Mouse (Mus musculus): Measurements from ENCODE around the gene Yaf2.
"Not testable (repeated sequence)": the region's sequence is repeated elsewhere in the genome, so short reads cannot be mapped to it uniquely, and the experiment has no call there.

Yaf2 gene

DNA sequence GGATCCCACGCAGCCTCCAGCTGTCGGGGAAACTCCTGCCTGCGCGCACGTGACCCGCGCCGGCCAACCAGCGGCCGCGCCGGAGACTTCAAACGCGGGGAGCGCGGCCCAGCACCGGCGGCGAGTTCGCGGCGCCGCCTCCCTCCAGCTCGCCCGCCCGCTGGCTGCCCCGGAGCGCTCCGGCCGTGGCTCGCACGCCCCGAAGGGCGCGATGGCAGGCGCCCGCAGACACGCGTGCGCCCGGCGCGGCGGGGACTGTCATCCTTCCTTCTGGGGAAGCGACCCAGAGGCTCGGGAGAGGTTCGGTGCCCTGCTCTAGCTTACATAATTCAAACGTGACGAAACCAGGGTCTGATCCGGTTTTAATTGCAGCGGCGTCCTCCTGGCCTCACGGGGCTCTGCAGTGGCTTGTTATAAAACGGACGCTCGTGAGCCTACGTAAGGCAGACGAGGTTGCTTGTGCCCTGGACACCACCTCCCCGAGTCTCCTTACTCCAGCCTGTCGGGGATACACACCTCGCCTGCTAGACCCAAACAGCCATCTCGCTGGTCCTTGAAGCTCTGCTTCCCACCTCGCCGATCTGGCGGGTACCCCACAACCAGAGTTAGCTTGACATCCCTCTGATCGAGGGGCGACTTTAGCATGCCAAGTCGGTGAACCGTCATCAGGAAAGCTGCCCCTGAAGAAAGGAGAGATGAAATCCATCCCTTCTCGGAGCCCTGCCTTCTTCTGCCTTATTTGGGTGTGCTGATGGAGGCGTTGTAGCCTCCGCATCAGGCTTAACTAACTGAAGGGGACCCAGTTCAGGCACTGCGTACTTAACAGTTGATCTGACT lies at the start of gene Yaf2:
TSS of gene Yaf2 (minus strand) at position 11 of the 837 bp plus-strand sequence.
- peak; percentile 82 for DNase-seq (ENCODE audit: low read depth)

DNA sequence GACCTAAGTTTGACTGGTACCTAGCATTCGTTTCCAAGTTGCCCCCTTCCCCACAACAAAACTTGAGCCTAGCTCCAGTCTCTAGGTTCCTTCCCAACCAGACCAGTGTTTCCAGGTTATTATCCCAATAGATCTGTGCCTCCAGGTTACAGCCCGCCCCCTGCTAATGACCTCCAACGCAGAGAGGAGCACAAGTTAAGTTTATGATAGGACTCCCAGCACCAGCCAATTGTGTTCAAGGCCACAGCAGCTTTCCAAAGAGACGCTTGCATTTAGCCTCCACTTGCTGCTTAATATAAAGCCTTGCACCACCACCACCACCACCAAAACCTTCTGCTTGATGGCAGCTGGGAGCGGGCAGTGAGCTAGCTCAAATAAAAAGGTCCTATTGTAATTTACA lies 44.6 kb upstream of the Yaf2 start:
- no peak for DNase-seq (ENCODE audit: low read depth)

DNA sequence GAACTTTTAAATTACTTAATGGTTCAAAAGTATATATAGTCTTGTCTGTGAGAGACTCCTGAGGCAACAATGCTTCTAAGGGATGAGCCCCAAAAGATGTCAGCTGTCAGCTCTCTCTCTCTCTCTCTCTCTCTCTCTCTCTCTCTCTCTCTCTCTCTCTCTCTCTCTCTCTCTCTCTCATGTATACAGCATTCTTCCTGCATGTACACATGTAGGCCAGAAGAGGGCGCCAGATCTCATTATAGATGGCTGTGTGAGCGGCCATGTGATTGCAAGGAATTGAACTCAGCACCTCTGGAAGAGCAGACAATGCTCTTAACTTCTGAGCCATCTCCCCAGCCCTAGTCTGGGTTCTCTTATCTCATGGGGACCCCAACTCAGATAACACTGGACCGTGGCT lies 42.4 kb upstream of the Yaf2 start:
- DNase-seq (ENCODE audit: low read depth): peak; percentile 78

GRCm38 (mm10) chr15:93375696-93376095 lies 39.0 kb upstream of the Yaf2 start:
- DNase-seq (ENCODE audit: low read depth): peak; percentile 51

DNA sequence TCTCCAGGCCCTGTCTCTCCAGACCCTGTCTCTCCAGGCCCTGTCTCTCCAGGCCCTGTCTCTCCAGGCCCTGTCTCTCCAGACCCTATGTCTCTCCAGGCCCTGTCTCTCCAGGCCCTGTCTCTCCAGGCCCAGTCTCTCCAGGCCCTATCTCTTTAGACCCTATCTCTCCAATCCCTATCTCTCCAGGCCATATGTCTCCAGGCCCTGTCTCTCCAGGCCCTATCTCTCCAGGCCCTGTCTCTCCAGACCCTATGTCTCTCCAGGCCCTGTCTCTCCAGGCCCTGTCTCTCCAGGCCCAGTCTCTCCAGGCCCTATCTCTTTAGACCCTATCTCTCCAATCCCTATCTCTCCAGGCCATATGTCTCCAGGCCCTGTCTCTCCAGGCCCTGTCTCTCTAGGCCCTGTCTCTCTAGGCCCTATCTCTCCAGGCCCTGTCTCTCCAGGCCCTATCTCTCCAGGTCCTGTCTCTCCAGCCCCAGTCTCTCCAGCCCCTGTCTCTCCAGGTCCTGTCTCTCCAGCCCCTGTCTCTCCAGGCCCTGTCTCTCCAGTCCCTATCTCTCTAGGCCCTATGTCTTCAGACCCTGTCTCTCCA lies 35.9 kb upstream of the Yaf2 start:
- DNase-seq (ENCODE audit: low read depth): not testable (repeated sequence)

DNA sequence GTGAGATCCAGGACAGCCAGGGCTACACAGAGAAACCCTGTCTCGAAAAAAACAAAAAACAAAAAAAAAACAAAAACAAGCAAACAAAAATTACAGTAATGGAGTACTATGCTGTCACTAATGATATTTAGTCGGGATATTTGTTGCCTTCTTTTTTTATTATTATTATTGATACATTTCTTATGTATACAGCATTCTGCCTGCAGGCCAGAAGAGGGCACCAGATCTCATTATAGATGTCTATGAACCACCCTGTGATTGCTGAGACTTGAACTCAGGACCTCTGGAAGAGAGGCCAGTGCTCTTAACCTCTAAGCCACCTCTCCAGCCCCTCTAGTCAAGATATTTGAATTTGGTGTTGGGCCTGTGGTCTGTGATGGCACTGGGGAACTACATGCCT lies 35.1 kb upstream of the Yaf2 start:
- peak; percentile 14 for DNase-seq (ENCODE audit: low read depth)

GRCm38 (mm10) chr15:93368558-93368957 lies 31.8 kb upstream of the Yaf2 start:
- no peak for DNase-seq (ENCODE audit: low read depth)

DNA sequence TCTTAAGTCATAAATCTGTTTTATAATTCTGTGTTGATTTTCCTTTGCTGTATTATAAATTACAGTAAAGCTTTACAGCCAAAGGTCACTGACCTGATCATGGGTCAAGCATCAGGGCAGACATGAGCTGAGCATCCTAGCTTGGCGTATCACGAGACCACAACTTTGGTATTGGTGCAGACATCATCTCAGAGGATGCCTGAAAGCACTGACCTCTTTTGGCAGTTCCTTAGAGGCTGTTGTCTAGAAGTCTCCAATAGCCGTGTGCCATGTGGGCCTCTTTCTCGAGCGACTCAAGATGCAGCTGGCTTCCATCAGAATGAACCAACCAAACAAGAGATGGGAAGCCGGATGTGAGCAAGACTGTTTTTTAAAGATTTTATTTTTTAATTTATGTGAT lies 28.8 kb upstream of the Yaf2 start:
- DNase-seq (ENCODE audit: low read depth): no peak

- peak; percentile 60 for DNase-seq (ENCODE audit: low read depth)
Observed at GRCm38 (mm10) chr15:93358346-93359095, 21.8 kb upstream of the Yaf2 start.

DNA sequence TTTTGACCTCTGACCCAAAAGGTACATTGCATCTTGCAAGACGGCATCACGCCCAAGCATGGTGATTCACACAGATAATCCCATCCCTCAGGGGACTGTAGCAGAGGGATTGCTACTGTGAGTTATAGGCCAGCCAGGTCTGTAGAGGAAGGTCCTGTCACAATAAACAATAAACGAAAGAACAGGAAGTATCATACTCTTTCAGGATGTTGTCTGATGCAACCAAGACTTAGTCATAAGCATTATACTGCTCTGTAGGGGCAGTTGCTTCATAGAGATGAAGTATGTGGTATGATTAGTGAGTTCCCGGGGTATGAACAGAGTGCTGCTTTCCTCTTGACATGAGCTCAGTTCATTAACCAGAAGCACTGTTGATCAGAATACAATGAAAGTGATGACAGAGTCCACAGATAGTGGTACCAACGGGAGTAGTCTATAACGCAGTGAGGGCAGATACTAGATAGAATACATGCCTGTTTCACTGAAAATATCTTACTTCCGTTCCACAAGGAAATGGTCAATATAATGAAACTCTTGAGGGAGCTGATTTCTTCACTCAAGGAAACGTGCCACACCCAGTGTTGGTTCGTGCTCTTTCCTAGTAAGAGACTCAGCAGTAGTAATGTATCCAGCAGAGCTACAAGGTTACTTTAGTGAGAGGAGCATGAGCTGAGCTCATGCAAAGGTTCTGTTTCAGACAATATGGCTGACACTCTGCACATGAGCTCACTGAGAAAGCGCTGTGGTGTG lies 4.1 kb upstream of the Yaf2 start:
- peak; percentile 90 for DNase-seq (ENCODE audit: low read depth)

DNA sequence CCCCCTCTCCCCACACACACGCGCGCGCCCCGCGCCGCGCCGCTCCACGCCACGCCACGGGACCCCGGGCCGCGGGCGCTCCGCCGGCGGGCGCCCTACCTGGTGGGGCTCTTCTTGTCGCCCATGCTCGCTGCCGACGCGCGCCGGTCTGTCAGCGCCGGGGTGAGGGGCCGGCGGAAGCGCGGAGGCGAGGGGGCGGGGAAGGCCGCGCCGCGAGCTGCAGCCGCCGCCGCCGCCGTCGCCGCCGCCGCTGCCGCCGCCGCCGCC lies 144 bp downstream of the Yaf2 start:
- DNase-seq (ENCODE audit: low read depth): no peak

GRCm38 (mm10) chr15:93335821-93336657 lies 696 bp downstream of the Yaf2 start:
- DNase-seq (ENCODE audit: low read depth): peak; percentile 62

DNA sequence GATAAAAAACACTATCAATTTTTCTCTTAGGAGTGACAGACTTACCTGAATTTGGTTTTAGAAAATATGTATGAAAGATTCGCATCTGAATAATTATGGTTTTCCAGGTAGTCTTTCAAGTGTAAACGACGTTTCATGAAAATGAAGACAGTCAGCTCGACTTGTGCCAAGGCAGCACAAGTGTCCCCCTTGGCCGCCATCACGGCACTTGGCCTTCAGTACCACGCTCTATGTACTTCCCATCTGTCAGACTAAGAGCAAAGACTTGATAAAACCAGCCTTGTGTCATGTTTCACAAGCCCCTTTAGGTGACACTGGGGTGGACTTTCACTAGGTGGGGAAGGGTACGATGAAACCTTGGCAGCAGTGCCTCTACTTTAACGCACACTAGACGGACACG lies 5.5 kb downstream of the Yaf2 start:
- DNase-seq (ENCODE audit: low read depth): no peak

- no peak for DNase-seq (ENCODE audit: low read depth)
Observed at GRCm38 (mm10) chr15:93327235-93327634, 9.5 kb downstream of the Yaf2 start.

- DNase-seq (ENCODE audit: low read depth): no peak
Observed at GRCm38 (mm10) chr15:93326651-93327050, 10.1 kb downstream of the Yaf2 start.

DNA sequence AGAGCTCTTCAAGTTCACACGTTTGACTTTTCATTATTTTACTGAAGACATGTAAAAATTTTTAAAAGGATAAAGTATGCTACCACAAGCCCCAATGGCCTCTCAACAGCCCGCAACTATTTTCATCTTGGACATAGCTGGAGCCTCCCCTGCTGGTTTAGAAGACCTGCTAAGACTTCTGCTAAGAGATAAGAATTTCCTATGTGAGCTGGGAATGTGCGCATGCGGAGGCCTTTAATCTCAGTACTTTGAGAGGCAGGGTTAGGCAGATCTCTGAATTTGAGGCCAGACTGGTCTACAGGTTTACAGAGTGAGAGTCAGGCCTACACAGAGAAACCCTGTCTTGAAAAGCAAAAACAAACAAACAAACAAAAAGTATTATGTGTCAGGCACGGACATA lies 11.4 kb downstream of the Yaf2 start:
- no peak for DNase-seq (ENCODE audit: low read depth)

DNA sequence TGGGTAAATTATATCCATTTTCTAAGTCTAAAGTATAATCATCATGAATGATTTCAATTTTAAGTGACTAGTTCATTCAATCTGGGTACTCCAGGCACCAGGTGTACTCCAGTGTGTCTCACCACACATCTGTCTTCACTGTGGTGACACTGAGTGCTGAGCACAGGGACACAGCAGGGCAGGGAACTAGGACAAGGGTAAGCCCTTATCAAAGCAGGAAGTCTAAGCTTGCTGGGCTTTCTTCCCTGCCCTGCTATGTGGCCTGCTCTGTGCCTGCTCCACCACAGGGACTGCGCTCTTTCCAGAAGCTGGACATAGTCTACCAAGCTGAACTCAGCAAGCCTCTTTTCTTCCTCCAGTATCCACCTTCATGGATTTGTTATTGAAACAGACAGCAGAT lies 18.0 kb downstream of the Yaf2 start:
- DNase-seq (ENCODE audit: low read depth): peak; percentile 41

- peak; percentile 28 for DNase-seq (ENCODE audit: low read depth)
Observed at GRCm38 (mm10) chr15:93310304-93310703, 26.4 kb downstream of the Yaf2 start.

DNA sequence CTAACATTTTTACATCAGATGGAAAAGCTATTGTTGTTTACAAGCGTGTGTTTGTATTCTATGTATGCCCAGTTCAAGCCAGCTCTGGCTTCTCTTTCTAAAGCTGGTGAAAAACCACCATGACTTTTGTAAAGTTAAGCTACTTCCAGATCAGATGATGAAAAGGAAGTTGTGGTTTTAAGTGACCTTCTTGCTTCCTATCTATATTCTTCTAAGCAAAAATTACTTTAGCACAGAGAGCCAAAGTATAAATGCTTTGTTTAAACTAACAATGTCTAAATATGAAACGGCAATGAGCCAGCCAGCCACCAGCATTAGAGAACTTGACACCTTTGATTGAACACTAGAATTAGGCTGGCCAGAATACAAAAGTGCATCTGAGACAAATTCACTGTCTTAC lies 38.5 kb downstream of the Yaf2 start:
- peak; percentile 84 for DNase-seq (ENCODE audit: low read depth)

GRCm38 (mm10) chr15:93294483-93294882 lies 42.3 kb downstream of the Yaf2 start:
- no peak for DNase-seq (ENCODE audit: low read depth)

DNA sequence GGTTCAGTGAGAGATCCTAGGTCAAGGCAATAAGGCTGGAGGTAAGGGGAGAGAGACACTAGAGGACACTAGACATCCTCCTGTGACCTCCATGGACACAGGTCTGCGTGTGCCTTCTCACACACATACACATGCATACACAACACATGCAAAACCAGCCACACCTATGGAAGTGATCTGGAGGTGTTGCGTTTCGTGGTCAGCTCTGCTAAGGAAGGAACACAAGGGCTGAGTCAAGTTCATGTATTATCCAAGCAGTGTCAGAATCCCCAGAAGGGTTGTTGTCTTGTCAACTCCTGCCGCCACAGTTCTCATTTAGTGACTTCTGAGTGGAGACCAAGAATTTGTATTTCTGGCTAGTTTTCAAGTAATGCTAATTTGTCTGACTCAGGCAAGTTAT lies 48.4 kb downstream of the Yaf2 start:
- DNase-seq (ENCODE audit: low read depth): no peak

DNA sequence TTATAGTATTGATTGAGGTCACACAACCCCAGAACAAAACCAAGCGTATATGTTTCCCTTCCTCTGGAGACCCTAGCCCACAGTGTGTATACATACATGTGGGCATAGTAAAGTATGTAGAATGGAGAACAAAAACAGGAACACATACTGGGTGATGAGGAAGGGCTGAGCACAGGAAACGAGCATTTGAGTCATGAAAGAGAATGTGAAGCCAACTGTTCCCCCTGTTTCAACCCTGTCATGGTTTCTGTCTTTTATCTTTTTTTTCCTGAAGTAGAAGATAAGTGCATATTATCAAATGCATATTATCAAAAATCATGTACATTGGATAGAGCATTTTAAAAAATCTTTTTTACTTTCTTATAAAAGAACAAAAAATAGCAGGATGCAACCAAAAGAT lies 49.1 kb downstream of the Yaf2 start:
- DNase-seq (ENCODE audit: low read depth): peak; percentile 42

All from 416B (cell line).